Mouse (Mus musculus) stomach, postnatal 0 days (tissue): ENCODE measurements around the gene 1110059E24Rik. TPM values are rescaled to one million over a fixed set of nuclear protein-coding genes. Genes with fewer than 3 reads are reported as not detected.
"Not testable (repeated sequence)": the region's sequence is repeated elsewhere in the genome, so short reads cannot be mapped to it uniquely, and the experiment has no call there.

ENCODE experiments used
- ATAC-seq: fragments of 200-750 bp; cut with Nextera tagmentation; 2 replicates; pipeline ENCODE4 v1.8.0; 2017; ENCODE audit not compliant: low FRiP score, low TSS enrichment
- DNase-seq: peaks from one replicate; pipeline ENCODE4 v3.0.0-alpha.2; 2016; ENCODE audit warnings: low spot score
- H3K27ac ChIP-seq: fragments of 300-500 bp; sonication (generic); replicated peaks from 2 replicates; pipeline ENCODE4 v1.5.1; 2014; ENCODE audit warnings: mild to moderate bottlenecking, control low read depth
- H3K27me3 ChIP-seq: fragments of 300-500 bp; sonication (generic); 2 replicates; pipeline ENCODE4 v1.6.1; 2014; ENCODE audit warnings: low read length; ENCODE audit not compliant: control insufficient read depth, insufficient read depth
- H3K36me3 ChIP-seq: fragments of 300-500 bp; sonication (generic); 2 replicates; pipeline ENCODE4 v1.6.1; 2014; ENCODE audit warnings: low read length, mixed read lengths; ENCODE audit not compliant: control insufficient read depth, insufficient read depth
- H3K4me1 ChIP-seq: fragments of 300-500 bp; sonication (generic); replicated peaks from 2 replicates; pipeline ENCODE4 v1.6.1; 2014; ENCODE audit warnings: antibody characterized with exemption; ENCODE audit not compliant: control insufficient read depth, insufficient read depth
- H3K4me2 ChIP-seq: fragments of 300-500 bp; sonication (generic); replicated peaks from 2 replicates; pipeline ENCODE4 v1.6.1; 2014; ENCODE audit warnings: low read depth, mild to moderate bottlenecking, control low read depth, moderate library complexity
- H3K4me3 ChIP-seq: fragments of 300-500 bp; sonication (generic); 2 replicates; pipeline ENCODE4 v1.5.1; 2014; ENCODE audit warnings: low read depth, low read length, control low read depth
- H3K9ac ChIP-seq: fragments of 300-500 bp; sonication (generic); 2 replicates; pipeline ENCODE4 v1.6.1; 2014; ENCODE audit warnings: mild to moderate bottlenecking, low read length, control low read depth, mixed read lengths
- H3K9me3 ChIP-seq: fragments of 300-500 bp; sonication (generic); 2 replicates; pipeline ENCODE4 v1.6.1; 2016; ENCODE audit warnings: low read length; ENCODE audit not compliant: control insufficient read depth
- CTCF ChIP-seq: IDR thresholded peaks from 2 replicates; pipeline ENCODE4 v1.5.1; 2016; ENCODE audit warnings: antibody characterized with exemption, low read depth, mild to moderate bottlenecking, moderate library complexity
- EP300 ChIP-seq: optimal IDR thresholded peaks from 2 replicates; pipeline ENCODE3; 2016; ENCODE audit warnings: antibody characterized with exemption
- WGBS: fragments of 180-500 bp; shearing (Covaris S2); extraction: QIAGEN DNeasy Blood & Tissue Kit; methylation state at CpG from one replicate; pipeline ENCODE4 v1.1.7; 2014; 5-methylcytosine and 5-hydroxymethylcytosine counted together
- polyA plus RNA-seq: library from polyadenylated mRNA; unstranded; fragments of >200 nt; fragmentation: Nextera tagmentation; extraction: Ambion mirVana; gene quantifications from 2 replicates; pipeline ENCODE4 v1.2.1, GENCODE M21; 2015

1110059E24Rik gene
- polyA plus RNA-seq, 1 experiment from 2014 or later: 33.4 TPM

DNA sequence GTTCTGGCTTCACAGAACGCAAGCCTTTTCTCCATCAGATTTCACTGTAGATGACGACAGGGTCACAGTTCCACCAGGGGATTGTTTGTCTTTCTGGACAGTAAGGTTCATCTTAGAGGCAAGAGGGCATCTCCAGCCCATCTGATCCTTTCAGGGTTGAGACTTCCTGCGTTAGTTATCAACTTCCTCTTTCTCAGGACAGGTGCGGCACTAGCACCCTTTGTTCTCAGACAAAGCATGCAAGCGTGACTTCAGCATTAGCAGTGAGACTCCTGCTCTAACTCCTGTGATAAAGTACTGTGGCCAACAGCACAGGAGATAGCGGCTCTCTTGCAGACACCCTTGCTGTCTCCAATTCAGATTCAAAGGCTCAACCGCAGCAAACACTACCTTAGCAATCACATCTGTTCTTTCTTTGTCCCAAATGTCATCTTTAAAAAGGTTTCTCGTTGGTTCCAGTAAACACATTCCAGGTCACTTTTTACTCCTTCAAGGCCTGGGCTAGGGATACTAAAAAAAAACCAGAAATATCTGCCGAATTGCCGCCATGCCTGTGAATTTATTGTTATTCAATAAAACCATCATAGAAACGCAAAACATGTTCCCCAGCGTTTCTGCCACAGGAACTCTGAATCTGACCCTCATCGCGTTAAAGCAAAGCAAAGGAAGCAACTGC lies 22.0 kb downstream of the 1110059E24Rik start:
- H3K4me3 ChIP-seq: no peak overlapping the region

DNA sequence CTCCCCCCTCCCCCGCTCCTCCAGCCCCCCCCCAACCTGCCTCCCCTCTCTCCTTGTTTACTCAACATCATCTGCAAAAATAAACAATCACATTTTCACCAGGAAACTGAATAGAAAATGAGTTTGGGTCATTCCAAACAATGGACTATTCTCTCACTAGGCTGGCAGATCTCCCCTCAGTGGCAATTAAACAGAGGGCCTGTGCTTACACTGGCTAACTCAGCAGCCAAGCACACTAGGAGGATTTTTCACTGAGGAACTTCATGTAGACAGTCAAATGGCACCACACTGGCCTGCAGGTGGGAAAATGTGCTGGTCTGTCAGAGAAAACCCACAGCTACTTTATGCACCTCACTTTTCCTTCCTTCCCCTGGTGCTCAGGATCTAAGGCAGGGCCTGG lies 23.3 kb downstream of the 1110059E24Rik start:
- WGBS: 33% methylated on average over 1 of the region's 1 CpGs
- TF ChIP-seq EP300 (no peak), CTCF (no peak)

More for the DNA sequence above, 22.0 kb downstream of the 1110059E24Rik start:
- WGBS: 52% methylated on average over 14 of the region's 14 CpGs
- no peak overlapping the region for H3K27ac ChIP-seq
- no peak for ATAC-seq
- no peaks in the 10 kb centered on the region for H3K9me3 ChIP-seq
- no peaks in the 10 kb centered on the region for H3K27me3 ChIP-seq
- H3K4me2 ChIP-seq: no peak overlapping the region
- H3K4me1 ChIP-seq: no peaks in the 10 kb centered on the region
- no peak for TF ChIP-seq EP300
- no peak for TF ChIP-seq CTCF
- no peaks in the 10 kb centered on the region for H3K36me3 ChIP-seq
- no peak for DNase-seq
- no peak overlapping the region for H3K9ac ChIP-seq

DNA sequence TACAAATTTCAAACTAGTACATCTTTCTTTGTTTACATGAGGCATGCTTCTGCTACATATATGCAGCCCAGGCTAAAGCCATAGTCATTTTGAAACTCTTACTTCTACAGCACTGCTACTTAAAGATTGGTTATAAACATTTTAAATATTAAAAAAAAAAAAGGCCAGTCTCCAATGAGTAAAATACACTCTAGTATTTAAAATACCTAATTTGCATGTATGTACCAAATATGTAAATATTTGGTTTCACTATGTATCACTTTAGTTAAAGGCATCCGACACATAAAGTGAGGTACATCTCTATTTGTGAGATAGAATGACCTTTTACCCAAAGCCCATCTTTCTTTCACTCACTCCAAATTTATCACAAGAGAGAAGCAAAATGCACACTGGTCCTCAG lies 23.7 kb downstream of the 1110059E24Rik start:
- no peak for TF ChIP-seq CTCF
- no peak for TF ChIP-seq EP300
- no peaks in the 10 kb centered on the region for H3K27me3 ChIP-seq
- DNase-seq (no peak), ATAC-seq (no peak; the same call in 1 of the 2 replicates)
- H3K9ac ChIP-seq: no peak overlapping the region
- 75% methylated on average over 1 of the region's 1 CpGs for whole genome bisulfite sequencing
- H3K27ac ChIP-seq: no peak overlapping the region
- no peak overlapping the region for H3K4me3 ChIP-seq
- no peaks in the 10 kb centered on the region for H3K9me3 ChIP-seq
- H3K36me3 ChIP-seq: no peaks in the 10 kb centered on the region
- no peak overlapping the region for H3K4me2 ChIP-seq
- H3K4me1 ChIP-seq: no peaks in the 10 kb centered on the region

More for the DNA sequence above, 23.3 kb downstream of the 1110059E24Rik start:
- no peak overlapping the region for H3K9ac ChIP-seq
- H3K27me3 ChIP-seq: no peaks in the 10 kb centered on the region
- ATAC-seq (no peak), DNase-seq (no peak)
- no peaks in the 10 kb centered on the region for H3K9me3 ChIP-seq
- no peak overlapping the region for H3K27ac ChIP-seq
- H3K4me2 ChIP-seq: no peak overlapping the region
- no peaks in the 10 kb centered on the region for H3K4me1 ChIP-seq
- no peak overlapping the region for H3K4me3 ChIP-seq
- H3K36me3 ChIP-seq: no peaks in the 10 kb centered on the region

DNA sequence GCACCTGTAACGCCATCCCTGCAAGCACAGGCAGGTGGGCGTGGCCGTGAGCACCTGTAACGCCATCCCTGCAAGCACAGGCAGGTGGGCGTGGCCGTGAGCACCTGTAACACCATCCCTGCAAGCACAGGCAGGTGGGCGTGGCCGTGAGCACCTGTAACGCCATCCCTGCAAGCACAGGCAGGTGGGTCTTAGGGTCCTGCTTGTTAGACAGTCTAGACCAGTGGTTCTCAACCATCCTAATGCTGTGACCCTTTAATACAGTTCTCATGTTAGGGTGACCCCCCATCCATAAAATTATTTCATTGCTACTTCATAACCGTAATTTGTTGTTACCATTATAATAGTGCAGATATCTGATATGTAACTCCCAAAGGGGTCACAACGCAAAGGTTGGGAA lies 24.3 kb downstream of the 1110059E24Rik start:
- H3K4me1 ChIP-seq, H3K4me2 ChIP-seq, H3K4me3 ChIP-seq, H3K9ac ChIP-seq, H3K27me3 ChIP-seq, H3K9me3 ChIP-seq, H3K36me3 ChIP-seq, H3K27ac ChIP-seq, DNase-seq: not testable (repeated sequence)
- ATAC-seq: peak; percentile 40; the same call in 1 of the 2 replicates
- WGBS: 60% methylated on average over 7 of the region's 11 CpGs

DNA sequence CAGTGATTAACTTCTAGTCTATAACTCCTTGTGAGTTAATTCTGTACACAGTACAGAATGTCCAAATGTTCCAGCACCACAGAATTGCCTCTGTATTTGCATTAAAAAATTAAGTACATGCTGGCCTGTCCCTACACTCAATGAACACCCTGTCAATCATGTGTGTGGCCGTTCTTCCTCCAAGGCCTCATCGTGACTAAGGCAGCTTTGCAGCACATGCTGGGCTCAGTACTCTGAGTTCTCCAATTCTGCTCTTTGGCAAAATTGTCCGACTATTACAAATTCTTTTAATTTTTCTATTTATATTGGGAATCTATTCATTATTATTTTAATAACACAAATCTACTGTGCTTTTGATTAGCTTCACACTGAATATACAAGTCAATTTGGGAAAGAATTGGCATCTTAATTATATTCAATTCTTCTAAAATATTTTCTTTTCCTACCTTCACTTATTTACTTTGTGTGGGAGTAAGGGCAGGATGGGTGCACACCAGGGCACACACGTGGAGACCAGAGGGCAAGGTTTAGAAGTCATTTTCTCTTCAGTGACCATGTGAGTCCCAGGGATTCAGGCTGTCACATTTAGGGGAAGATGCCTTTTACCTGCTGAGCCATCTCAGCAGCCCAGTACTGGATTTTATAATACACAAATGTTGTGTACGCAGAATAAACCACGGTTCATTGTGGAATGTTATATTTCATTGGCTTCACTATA lies 26.3 kb downstream of the 1110059E24Rik start:
- no peak for ATAC-seq
- Histone ChIP-seq H3K4me2 (no peak overlapping the region), H3K9me3 (no peaks in the 10 kb centered on the region), H3K9ac (no peak overlapping the region), H3K27ac (no peak overlapping the region), H3K27me3 (no peaks in the 10 kb centered on the region), H3K4me3 (no peak overlapping the region), H3K4me1 (no peaks in the 10 kb centered on the region), H3K36me3 (no peaks in the 10 kb centered on the region)
- no peak for DNase-seq
- WGBS: 83% methylated on average over 6 of the region's 6 CpGs
- TF ChIP-seq CTCF (no peak), EP300 (no peak)

DNA sequence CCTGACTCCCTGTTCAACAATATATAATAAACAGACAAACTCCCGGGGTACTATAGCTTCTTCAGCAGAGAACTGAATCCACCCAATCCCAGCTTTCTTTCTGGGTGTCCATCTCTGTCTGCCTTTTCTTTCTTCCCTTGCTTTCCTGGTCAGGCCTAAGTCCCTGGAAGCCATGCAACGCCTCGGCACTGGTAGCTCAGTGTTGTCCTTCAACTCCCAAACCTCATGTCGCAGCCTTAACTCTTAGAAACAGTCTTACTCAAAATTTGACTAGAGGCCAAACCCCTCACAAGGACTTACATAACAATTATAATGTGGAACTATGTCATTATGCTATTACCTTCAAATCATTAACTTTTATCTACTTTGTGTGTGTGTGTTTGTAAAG lies 28.6 kb downstream of the 1110059E24Rik start:
- Histone ChIP-seq H3K9me3 (no peaks in the 10 kb centered on the region), H3K4me3 (no peak overlapping the region), H3K27ac (no peak overlapping the region), H3K9ac (no peak overlapping the region), H3K36me3 (no peaks in the 10 kb centered on the region), H3K4me1 (no peaks in the 10 kb centered on the region), H3K27me3 (no peaks in the 10 kb centered on the region), H3K4me2 (no peak overlapping the region)
- TF ChIP-seq EP300 (no peak), CTCF (no peak)
- ATAC-seq (no peak), DNase-seq (no peak)
- 83% methylated on average over 4 of the region's 4 CpGs for WGBS
